Mouse (Mus musculus): ENCODE measurements at regions not wholly inside any gene's neighbourhood (a gene's known extent, or its start where the extent isn't known, plus 50 kb on each side); places are given as distances from the start of the nearest gene placed in this dataset.

DNA sequence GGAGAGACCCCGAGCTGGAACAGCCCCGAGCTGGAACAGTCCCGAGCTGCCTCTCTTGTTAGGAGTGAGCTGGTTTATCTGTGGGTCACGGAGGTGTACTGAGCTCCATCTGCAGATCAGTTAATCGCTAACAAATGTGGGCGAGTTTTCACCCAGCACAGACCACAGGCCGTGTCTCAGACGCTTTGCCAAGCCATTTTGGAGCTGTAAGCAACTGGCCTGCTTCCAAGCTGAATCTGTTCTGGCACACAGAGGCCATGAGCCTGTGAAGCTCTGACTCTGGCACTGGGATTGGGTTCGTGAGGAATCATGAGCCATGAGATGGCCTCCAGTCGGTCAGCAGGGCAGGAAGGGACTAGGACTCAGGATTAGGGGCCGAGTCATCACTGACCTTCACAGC lies 265.5 kb downstream of the Prex1 start:
- TF ChIP-seq POLR2A (IDR thresholded peaks at IDR 0.05; ENCODE audit: insufficient read length, low read depth) (no peak), USF1 (IDR thresholded peaks at IDR 0.05; ENCODE audit: low read depth) (no peak), REST (IDR thresholded peaks at IDR 0.05; ENCODE audit: insufficient read depth, insufficient read length) (no peak), MYOG (IDR thresholded peaks at IDR 0.05; ENCODE audit: control insufficient read depth in 1 of 3, insufficient read depth in 1 of 3, insufficient read length in 2 of 3, low read depth in 2 of 3) (no peak), POLR2AphosphoS2 (IDR thresholded peaks at IDR 0.05; ENCODE audit: insufficient read length, low read depth) (no peak), MAX (IDR thresholded peaks at IDR 0.05; ENCODE audit: low read depth) (no peak), E2F4 (IDR thresholded peaks at IDR 0.05; ENCODE audit: insufficient read depth) (no peak), CEBPB (IDR thresholded peaks at IDR 0.05; ENCODE audit: insufficient read depth, poor library complexity, severe bottlenecking) (no peak)
